ENCODE assay signal across 12 mouse cellular contexts in genomic region chr1:121178611-121179245, GRCm38 (mm10).
DNase-seq lines count a peak whose midpoint lies in the region; ATAC-seq and TF ChIP-seq lines count a peak whose summit lies in the region.
"Had no signal": no experiment of that assay in that cellular context is flagged by ENCODE, and none has a peak within 500 bp of the region (broad histone marks: within the 10 kb centered on the region; RNA-seq: fewer than 3 reads in every experiment).

No protein-coding gene starts in this region.

- no peak for ATAC-seq in midbrain, embryonic 11.5 days (ENCODE audit: low FRiP score)
- ATAC-seq in midbrain, postnatal 0 days (ENCODE audit: low FRiP score): no peak
- ATAC-seq in limb, embryonic 12.5 days (ENCODE audit: insufficient number of reproducible peaks, insufficient read depth, low FRiP score, low TSS enrichment, low read depth): no peak

- TF ChIP-seq CTCF in midbrain, postnatal 0 days (IDR thresholded peaks at IDR 0.05): no peak

- DNase-seq in heart, adult 11 months: peak; percentile 24
- no peak for DNase-seq in heart, postnatal 36 days
- DNase-seq in midbrain, embryonic 11.5 days (ENCODE audit: low spot score, missing footprints): peak; percentile 95
- no peak for DNase-seq in midbrain, postnatal 0 days (ENCODE audit: low spot score)
- DNase-seq in retina, postnatal 1 day: peak; percentile 24
- DNase-seq in cerebellum, adult 9-11 months: no peak
- DNase-seq in thymus, postnatal 36 days: no peak
- DNase-seq: cerebellum, adult 18-20 months; right cerebral cortex, postnatal 25 days; thymus, postnatal 25 days had no signal

- H3K9me3 ChIP-seq in midbrain, embryonic 11.5 days (ENCODE audit: control insufficient read depth, low read length): no peaks in the 10 kb centered on the region
- no peaks in the 10 kb centered on the region for H3K9me3 ChIP-seq in midbrain, postnatal 0 days (ENCODE audit: low read length)
- H3K9me3 ChIP-seq in limb, embryonic 12.5 days: no peaks in the 10 kb centered on the region

- 1% methylated on average over 17 of the region's 17 CpGs for WGBS in midbrain, embryonic 11.5 days
- 6% methylated on average over 17 of the region's 17 CpGs for WGBS in midbrain, postnatal 0 days
- under 1% methylated on average over 17 of the region's 17 CpGs for WGBS in limb, embryonic 12.5 days

- H3K27ac ChIP-seq in midbrain, embryonic 11.5 days (ENCODE audit: low read depth, low read length): peak overlapping the region; percentile 44; the same call in 1 of the 2 replicates
- no peak overlapping the region for H3K27ac ChIP-seq in midbrain, postnatal 0 days (ENCODE audit: low read depth, low read length)
- no peak overlapping the region for H3K27ac ChIP-seq in limb, embryonic 12.5 days
- H3K27ac ChIP-seq: embryonic facial prominence, embryonic 12.5 days had no signal

- H3K4me2 ChIP-seq in midbrain, embryonic 11.5 days: peak overlapping the region; percentile 33
- H3K4me2 ChIP-seq in midbrain, postnatal 0 days (ENCODE audit: low read depth, low read length, poor library complexity, severe bottlenecking): no peak overlapping the region
- 0 out of 2 replicates have a peak overlapping the region, but pooled peaks have one; percentile 4 for H3K4me2 ChIP-seq in limb, embryonic 12.5 days

- peaks cover 53% of the 10 kb centered on the region for H3K27me3 ChIP-seq in midbrain, embryonic 11.5 days (ENCODE audit: control insufficient read depth, insufficient read depth, low read length)
- peaks cover 18% of the 10 kb centered on the region for H3K27me3 ChIP-seq in midbrain, postnatal 0 days (ENCODE audit: insufficient read depth, low read length)
- H3K27me3 ChIP-seq in limb, embryonic 12.5 days: peaks cover 76% of the 10 kb centered on the region

- intact Hi-C loops in heart, postnatal 36 days (cut with DNase I): no loop called here

- no peak overlapping the region; the same call in 1 of the 2 replicates for H3K4me3 ChIP-seq in midbrain, embryonic 11.5 days (ENCODE audit: low read depth, low read length)
- H3K4me3 ChIP-seq in midbrain, postnatal 0 days (ENCODE audit: low read depth, low read length): no peak overlapping the region
- H3K4me3 ChIP-seq in limb, embryonic 12.5 days (replicated peaks): no peak overlapping the region

- no peak overlapping the region for H3K9ac ChIP-seq in midbrain, embryonic 11.5 days (ENCODE audit: low read length)
- H3K9ac ChIP-seq in midbrain, postnatal 0 days (replicated peaks; ENCODE audit: low read length, poor library complexity, severe bottlenecking): no peak overlapping the region
- no peak overlapping the region for H3K9ac ChIP-seq in limb, embryonic 12.5 days (replicated peaks)
- H3K9ac ChIP-seq: embryonic facial prominence, embryonic 12.5 days had no signal

- peaks cover 12% of the 10 kb centered on the region for H3K4me1 ChIP-seq in midbrain, embryonic 11.5 days (ENCODE audit: control insufficient read depth, insufficient read depth, low read length)
- H3K4me1 ChIP-seq in midbrain, postnatal 0 days (ENCODE audit: insufficient read depth, low read length): no peaks in the 10 kb centered on the region
- peaks cover 8% of the 10 kb centered on the region for H3K4me1 ChIP-seq in limb, embryonic 12.5 days (replicated peaks)
- H3K4me1 ChIP-seq: embryonic facial prominence, embryonic 12.5 days had no signal

- no peaks in the 10 kb centered on the region for H3K36me3 ChIP-seq in midbrain, embryonic 11.5 days (ENCODE audit: control insufficient read depth, insufficient read depth, low read length)
- no peaks in the 10 kb centered on the region for H3K36me3 ChIP-seq in midbrain, postnatal 0 days (ENCODE audit: insufficient read depth, low read length)
- no peaks in the 10 kb centered on the region for H3K36me3 ChIP-seq in limb, embryonic 12.5 days
- H3K36me3 ChIP-seq: embryonic facial prominence, embryonic 12.5 days had no signal

Comparison
In these comparisons a context has a peak if more than half of its experiments do, and no peak if none do; other contexts are left out.
1. DNase-seq: peak in heart, adult 11 months (single experiment), midbrain, embryonic 11.5 days (single experiment) and retina, postnatal 1 day (single experiment); none in heart, postnatal 36 days (0 of 2), midbrain, postnatal 0 days (single experiment), cerebellum, adult 9-11 months (single experiment) and thymus, postnatal 36 days (0 of 2).